Mouse (Mus musculus): ENCODE measurements around the gene Olfr315.
"Not testable (repeated sequence)": the region's sequence is repeated elsewhere in the genome, so short reads cannot be mapped to it uniquely, and the experiment has no call there.

Olfr315 gene

GRCm38 (mm10) chr11:58772888-58773287 is at the start of gene Olfr315:
TSS of gene Olfr315 (plus strand) at chr11:58773188.
- CTCF ChIA-PET, result no interaction called here

DNA sequence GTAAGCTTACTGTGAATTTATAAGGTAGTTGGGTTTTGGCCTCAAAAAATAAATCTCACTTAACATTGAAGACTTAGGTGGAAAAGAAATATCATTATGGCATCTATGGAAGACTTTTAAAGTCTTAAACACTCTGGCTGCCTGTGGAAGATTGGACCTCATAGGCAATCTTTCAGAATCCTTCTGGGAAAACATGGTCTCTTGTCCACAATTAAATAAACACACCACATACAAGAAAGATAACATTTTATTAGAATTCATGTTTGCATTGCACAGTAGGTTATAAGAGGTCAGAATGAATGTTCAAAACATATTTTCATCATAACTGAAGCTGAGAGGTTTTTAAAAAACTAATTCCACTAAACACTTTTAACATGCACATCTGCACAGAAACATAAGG is 49.1 kb upstream of the Olfr315 start, which contains the start of gene Olfr318:
Gene Olfr318, minus strand, starts transcription at position 101 of the 400 bp plus-strand sequence.
- CTCF ChIA-PET, result no interaction called here

GRCm38 (mm10) chr11:58727896-58728650 is 44.9 kb upstream of the Olfr315 start:
- CTCF ChIA-PET, result not testable (repeated sequence)

DNA sequence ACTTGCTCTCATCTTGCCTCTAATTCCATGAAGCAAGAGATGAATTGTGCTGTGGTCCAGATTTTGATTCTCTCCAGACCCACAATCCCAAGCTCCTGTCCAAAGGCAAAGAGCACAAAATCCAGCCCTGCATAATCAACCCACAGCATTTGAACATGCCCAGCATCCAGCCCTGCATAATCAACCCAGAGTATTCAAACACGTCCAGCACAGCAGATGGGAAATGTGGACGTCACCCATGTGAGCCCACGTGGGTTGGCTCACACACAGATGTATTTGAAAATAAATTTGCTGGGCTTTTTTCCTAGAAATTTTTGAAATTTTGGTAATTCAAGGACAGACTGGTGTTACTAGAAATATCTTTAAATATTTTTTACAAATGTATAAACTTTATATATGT is 39.6 kb upstream of the Olfr315 start:
- CTCF ChIA-PET, result interaction anchor here (0.7 kb wide), 1 partner anchor 770 kb away, joined by 4 read pairs; no protein-coding TSS in a partner anchor

DNA sequence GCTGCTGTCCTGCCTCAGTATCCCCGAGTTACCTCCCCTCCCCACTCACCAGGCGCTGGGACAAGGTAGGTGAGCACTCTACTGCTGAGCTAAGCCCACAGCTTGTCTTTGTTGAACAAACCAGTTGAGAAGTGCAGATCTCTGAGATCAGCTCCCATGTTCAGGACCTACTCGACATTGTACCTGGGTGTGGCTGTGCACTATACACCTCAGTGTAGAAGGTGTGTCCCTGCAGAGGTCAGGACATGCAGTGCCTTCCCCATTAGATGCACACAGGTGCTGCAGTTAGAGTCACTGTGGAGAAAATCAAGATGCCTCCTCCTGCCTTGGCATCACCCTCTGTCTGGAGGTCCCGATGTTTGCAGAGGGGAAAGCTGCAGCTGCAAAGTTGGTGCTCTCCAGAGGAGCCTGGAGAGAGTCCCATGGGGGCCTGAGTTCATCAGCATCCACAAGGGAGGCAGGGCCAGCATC is 34.2 kb upstream of the Olfr315 start, which contains the start of gene Olfr317:
Gene Olfr317, minus strand, starts transcription at position 421 of the 471 bp plus-strand sequence.
- CTCF ChIA-PET, result no interaction called here

DNA sequence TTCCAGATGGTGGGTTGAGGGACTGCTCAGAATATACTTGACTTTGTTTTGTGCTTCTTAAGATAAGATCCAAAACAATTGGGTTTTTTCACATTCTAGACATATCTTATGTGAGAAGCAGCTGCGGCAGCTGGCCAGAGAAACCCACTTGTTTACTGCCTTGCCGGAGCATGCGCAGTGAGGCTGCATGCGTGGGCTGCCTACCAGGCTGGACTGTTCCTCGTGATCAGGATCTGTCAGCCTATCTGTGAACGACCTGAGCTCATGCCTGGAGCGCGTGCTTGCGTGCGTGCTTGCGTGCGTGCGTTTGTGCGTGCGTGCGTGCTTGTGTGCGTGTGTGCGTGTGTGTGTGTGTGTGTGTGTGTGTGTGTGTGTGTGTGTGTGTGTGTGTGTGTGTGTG is 21.9 kb upstream of the Olfr315 start:
- CTCF ChIA-PET, result not testable (repeated sequence)

- CTCF ChIA-PET, result no interaction called here
Measured at GRCm38 (mm10) chr11:58752434-58752833, 20.6 kb upstream of the Olfr315 start, which contains the start of gene Olfr316. TSS of gene Olfr316 (plus strand) at chr11:58752734.

DNA sequence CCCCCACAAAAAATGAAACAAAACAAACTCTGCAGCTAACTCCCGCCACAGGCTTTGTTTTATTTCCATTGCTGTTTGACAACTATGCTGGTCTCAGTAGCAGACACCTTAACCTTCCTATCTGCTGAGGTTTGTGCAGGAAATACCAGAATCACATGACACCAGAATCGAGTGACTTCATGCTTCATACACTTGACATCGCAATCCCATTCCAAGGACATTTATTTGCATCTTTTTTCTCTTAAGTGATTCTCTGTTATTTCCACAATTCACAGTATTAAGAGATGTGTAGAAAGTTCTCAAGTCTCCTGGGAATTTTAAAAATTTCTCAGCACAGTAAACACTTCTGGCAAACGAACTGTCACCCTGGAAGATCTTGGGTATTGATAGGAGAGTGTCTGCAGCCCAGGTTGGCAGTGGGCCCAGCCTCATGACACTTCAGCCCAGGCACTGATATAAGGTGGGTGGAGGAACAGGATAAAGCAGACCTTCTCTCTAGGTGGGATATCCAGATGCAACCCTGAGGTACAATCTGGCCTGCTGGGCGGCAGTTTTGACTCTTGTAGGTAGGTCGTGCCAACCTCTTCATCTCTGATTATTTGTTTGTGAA is 9.6 kb downstream of the Olfr315 start, which contains the start of gene Olfr314:
Gene Olfr314, plus strand, starts transcription at position 473 of the 610 bp plus-strand sequence.
- CTCF ChIA-PET, result no interaction called here

- CTCF ChIA-PET, result interaction anchor here (0.7 kb wide), 1 partner anchor 28 kb away, joined by 3 read pairs; no protein-coding TSS in a partner anchor
Measured at GRCm38 (mm10) chr11:58784182-58784581, 11.2 kb downstream of the Olfr315 start.

GRCm38 (mm10) chr11:58787651-58788050 is 14.7 kb downstream of the Olfr315 start:
- CTCF ChIA-PET, result no interaction called here

- CTCF ChIA-PET, result interaction anchor here (0.5 kb wide), 1 partner anchor 21 kb away, joined by 3 read pairs; no protein-coding TSS in a partner anchor
Measured at GRCm38 (mm10) chr11:58788346-58788745, 15.4 kb downstream of the Olfr315 start.

DNA sequence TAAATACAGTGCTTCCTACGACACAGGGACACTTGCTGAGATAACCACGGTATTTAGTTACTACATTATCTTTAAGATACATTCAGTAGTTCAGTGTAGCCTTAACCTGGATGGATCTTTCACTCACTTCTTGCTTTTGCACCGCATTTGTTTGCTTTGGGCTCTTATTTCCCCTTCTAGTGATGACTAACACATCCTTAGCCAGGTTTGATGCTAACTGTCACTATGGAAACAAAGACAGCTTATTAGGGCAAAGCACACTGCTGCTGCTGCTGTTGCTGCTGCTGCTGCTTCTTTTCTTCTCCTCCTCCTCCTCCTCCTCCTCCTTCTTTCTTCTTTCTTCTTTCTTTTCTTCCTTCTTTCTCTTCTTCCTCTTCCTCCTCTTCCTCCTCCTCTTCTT is 16.5 kb downstream of the Olfr315 start:
- CTCF ChIA-PET, result no interaction called here

GRCm38 (mm10) chr11:58790053-58790452 is 17.1 kb downstream of the Olfr315 start:
- CTCF ChIA-PET, result no interaction called here

DNA sequence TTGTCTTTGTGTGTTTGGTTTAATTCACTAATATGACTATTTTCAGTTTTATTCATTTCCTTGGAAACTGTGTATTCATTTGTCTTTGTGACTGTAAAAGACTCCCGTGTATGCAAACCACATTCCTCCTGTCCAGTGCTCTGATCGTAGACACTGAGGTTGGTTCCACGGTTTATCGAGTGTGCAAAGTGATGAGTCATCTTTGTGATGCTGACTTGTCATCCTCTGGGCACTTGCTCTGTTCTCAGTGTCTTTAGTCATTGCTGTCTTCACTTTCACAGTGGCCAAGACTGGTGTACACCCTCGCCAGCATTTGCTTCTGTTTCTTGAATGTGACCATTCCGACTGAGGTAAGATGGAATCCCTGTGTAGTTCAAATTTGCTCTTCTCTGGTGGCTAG is 17.7 kb downstream of the Olfr315 start:
- CTCF ChIA-PET, result no interaction called here

DNA sequence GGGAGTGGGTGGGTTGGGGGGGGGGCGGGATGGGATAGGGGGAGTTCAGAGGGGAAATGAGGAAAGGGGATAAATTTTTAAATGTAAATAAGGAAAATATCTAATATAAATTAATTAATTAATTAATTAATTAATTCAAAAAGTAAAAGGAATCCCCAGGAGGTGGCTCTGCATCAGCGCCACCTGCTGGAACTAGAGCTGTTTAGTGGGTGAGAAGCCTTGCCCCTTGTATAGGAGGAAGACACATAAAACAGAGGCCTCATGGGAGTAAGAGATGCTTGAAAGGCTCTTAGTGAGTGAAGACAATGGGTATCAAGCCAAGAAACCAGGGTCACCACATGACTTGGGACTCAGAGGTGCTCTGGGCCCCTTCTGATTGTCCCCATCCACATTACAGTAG is 22.9 kb downstream of the Olfr315 start:
- CTCF ChIA-PET, result no interaction called here

DNA sequence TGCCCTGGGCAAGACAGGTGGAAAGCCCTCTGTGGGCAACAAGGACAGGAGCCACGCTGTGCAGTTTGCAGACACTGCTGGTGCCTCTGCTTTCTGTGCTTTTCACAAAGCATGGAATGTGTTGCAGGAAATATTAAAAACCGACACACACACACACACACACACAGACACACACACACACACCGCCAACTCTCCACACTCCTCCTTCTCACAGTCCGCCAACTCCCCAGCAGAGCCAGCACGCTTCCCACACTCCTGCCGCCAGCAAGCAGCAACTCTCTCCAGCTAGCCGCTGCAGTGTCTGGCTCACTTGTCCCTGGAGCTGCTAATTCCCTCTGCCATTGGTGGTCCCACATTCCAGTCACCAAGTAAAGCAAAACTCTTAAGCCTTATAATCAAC is 23.9 kb downstream of the Olfr315 start:
- CTCF ChIA-PET, result no interaction called here

DNA sequence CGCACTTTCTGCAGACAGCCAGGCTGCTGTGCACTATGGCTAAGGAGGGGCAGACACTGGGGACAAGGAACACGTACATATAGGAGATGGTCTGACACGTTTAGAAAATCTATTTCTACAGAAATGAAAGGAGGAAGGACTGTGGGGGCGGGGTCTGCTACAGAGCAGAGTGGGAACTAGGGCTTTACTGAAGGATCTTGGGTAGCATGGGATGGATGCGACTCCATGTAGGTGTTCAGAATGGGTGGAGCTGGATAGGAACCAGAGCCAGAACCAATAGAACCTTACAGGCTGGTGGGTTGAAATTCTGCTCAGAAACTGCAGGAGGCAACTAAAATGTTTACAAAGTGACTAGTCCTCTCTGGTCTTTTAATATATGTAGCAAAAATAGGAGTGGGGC is 26.8 kb downstream of the Olfr315 start:
- CTCF ChIA-PET, result no interaction called here

DNA sequence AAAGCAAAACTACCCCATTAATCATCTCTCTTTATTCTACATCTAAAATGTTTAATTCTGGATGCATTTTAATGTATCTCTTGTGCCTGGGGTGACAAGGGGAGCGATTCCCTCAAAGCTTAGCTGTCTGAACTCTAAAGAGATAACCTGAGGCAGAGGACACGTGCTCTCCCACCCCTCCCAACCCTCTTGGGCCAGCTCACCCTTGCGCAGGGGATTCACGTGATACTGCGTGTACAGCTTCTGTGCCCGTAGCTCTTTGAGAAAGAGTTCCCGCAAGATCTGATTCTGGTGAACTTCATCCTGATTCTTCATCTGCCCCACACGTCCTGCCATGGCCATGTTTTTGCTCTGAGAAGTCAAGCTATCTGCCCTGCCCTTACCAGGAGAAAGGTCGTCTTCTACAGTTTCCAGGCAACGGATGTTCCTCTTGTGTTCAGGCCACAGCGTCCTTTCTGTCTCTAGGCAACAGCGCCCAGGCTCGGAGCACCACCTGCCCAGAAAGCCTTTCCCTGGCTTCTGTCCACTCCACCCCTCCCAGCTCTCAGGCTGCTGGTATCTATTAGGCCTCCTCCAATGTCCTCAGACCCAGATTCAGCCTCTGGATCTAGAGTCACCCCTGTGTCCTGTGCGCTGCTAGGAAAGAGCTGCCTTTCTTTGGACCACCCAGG is 28.7 kb downstream of the Olfr315 start, which contains the start of gene Fam183b:
Gene Fam183b, minus strand, starts transcription at position 403 of the 671 bp plus-strand sequence.
- CTCF ChIA-PET, result interaction anchor here (0.5 kb wide), 1 partner anchor 161 kb away, joined by 5 read pairs; the partner anchor contains the start of gene Trim58

GRCm38 (mm10) chr11:58803871-58804270 is 30.9 kb downstream of the Olfr315 start:
- CTCF ChIA-PET, result no interaction called here

GRCm38 (mm10) chr11:58804393-58804792 is 31.4 kb downstream of the Olfr315 start:
- CTCF ChIA-PET, result no interaction called here

- CTCF ChIA-PET, result no interaction called here
Measured at GRCm38 (mm10) chr11:58812001-58812400, 39.0 kb downstream of the Olfr315 start.

GRCm38 (mm10) chr11:58814700-58815099 is 41.7 kb downstream of the Olfr315 start, which contains the start of gene Olfr313:
TSS of gene Olfr313 (plus strand) at chr11:58815000.
- CTCF ChIA-PET, result not testable (repeated sequence)

Measured in spleen, embryonic (tissue).